Mouse (Mus musculus): ENCODE results near the gene Azin2. TPM values are rescaled to one million over a fixed set of nuclear protein-coding genes. Genes with fewer than 3 reads are reported as not detected.

Gene Azin2
- total RNA-seq, 1 experiment from 2014 or later = not detected

DNA sequence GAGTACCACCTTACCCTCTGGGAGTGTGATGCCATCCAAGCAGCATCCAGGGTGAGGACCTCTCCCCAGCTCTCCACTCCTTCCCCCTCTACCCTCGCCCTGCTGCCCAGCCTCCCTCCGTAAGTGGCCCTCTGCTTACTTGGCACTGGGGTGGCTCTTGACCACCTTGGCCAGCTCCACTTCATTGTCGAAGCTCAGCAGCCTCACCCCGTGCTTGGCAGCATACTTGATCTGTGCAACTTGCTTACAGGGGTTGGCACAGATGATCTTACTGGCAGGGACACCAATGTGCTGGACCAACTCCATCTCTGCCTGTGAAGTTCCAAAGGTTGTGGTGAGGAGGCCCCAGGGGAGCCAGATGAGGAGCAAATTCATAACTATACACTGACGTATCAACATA, 11.8 kb downstream of the Azin2 start:
- ATAC-seq (ENCODE audit: extremely low read depth, insufficient number of reproducible peaks, low FRiP score, poor library complexity, severe bottlenecking) = no peak

DNA sequence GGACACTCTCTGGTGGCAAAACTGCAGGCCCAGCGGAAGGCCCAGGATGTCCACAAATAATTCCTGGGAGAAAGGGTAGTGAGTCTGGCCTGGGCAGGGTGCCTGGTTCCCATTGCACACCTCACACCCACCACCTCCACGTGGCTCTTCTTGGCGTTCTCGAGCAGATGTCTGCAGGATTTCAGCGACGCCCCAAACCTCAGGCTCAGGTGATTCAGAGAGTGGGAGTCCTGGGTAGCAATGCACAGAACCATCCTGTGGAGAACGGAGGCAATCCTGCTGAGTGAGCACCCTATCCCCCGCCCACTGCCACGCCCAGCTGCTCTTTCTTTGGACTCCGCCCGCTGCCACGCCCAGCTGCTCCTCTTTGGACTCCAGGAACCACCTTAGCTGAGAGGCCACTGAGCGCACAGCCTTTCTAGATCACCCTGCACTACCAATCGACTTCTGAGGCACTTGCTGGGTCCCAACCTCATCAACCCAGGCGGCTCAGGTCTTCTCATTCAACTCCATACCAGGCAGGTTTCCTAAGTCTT, 12.7 kb downstream of the Azin2 start:
- ATAC-seq (ENCODE audit: extremely low read depth, insufficient number of reproducible peaks, low FRiP score, poor library complexity, severe bottlenecking) = no peak

DNA sequence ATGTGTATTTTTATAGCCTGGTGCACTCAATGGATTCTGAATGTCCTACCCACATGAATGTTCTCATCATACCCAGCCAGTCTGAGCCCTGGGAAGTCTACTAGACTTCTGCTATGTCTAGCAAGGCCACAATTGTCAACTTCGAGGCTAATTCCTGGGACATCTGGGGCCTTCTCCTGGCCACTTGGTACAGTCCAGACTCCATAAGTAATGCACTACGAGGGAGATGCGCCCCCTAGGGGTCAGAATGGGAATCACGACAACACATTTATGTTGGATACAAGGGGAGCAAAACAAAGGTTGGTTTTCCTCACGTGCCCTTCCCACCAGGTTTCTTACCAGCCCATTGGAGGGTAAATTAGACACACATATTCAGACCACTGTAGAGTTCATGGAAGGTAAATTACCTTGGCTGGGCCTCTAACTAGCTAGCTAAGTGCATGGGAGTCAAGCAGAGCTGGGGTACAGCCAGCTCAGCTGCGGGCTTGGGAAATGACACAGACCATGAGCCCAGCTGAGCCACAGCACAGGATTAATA, 14.0 kb downstream of the Azin2 start:
- no peak for ATAC-seq (ENCODE audit: extremely low read depth, insufficient number of reproducible peaks, low FRiP score, poor library complexity, severe bottlenecking)

DNA sequence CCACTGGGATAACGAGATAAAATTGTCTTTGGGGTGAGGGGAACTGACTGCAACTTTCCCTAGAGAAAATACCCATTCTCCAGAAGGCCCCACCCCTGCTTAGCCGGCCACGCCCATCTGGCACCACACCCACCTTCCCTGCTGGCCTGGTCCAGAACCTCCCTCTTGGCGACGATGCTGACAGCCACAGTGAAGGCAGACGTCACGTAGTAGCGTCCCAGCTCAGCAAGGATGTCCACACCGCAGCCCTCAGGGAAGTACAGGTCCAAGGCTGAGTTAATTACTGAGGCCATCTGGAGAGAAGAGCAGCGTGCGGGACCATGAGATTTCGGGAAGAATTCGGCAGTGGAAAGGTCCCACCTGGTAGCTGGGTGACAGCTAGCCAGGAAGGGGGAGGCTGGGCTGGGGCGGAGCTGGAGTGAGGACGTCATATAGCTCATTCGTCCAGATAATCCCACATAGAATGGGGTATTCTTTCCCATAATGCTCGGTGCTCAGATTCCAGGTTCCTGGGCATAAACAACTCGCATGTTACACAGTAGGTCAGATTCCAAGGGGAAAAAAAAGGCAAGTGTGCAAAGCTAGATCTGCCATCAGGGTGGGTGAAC, 14.8 kb downstream of the Azin2 start:
- no peak for ATAC-seq (ENCODE audit: extremely low read depth, insufficient number of reproducible peaks, low FRiP score, poor library complexity, severe bottlenecking)

DNA sequence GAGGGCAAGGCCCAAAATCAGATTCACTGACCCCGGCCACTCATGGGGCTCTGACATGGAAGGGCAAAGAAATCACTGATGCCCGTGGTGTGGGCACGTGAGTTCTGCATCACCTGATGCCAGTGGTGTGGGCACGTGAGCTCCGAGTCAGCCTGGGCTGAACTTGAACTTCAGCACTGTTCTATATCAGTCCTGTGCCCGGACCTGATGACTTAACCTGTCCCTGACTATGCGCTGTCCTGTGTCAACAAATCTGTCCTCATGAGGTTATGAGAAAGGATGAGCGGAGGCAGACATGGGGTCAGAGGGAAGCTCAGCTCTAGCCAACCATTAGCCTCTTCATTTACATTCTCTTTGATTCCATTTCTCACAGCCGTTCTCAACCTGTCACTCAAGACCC, 15.5 kb downstream of the Azin2 start:
- ATAC-seq (ENCODE audit: extremely low read depth, insufficient number of reproducible peaks, low FRiP score, poor library complexity, severe bottlenecking) = no peak

DNA sequence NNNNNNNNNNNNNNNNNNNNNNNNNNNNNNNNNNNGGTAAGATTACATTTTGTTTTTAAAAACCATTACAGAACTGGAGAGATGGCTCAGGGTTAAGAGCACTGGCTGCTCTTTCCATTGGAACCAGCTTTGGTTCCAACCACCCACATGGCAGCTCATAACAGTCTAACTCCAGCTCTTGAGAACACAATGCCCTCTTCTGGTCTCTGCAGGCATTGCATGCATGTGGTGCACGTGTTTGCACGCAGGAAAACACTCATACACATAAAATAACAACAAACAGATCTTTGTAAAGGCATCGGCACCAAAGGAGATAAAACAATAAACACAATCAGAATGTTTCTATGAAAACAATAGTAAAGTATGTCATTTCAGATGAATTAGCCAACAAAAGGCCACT, 19.9 kb downstream of the Azin2 start:
- no peak for ATAC-seq (ENCODE audit: extremely low read depth, insufficient number of reproducible peaks, low FRiP score, poor library complexity, severe bottlenecking)

DNA sequence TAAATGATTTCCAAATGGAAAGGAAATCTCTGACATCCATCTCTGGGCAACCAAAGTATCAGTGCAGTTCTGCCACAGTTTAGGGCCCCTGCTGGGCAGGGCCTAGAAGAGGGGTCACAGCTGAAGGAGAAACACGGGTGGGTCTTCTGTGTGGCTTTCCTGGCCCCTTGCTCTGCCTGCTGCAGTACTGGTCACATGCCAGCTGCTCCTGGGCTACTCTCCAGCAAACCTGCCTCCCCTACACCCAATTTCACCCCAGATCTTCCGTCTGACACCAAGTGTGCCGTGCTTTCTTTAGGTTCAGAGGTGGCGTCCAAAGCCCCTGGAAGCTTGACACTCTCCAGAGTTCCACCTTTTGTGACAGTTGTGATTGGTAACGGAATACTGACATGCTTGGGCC, 26.6 kb downstream of the Azin2 start:
- ATAC-seq (ENCODE audit: extremely low read depth, insufficient number of reproducible peaks, low FRiP score, poor library complexity, severe bottlenecking) = no peak

DNA sequence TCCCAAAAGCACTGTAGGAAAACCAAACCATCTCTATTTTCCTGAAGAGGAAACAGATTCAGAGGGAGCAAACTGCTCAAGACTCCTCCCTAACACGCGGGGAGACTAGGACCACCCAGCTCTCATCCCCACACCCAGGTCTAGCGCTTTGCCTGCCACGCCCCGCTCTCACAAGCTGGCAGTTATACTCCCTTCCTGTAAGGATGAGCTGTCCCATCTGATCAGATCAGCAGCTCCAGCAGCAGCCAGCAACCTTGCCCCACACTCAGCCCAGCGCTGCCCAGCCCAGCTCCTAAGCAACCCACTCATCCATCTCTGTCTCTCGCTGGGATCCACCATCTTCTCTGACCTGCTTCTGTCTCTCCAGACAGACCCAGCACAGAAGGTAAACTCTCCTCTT, 29.5 kb downstream of the Azin2 start:
- no peak for ATAC-seq (ENCODE audit: extremely low read depth, insufficient number of reproducible peaks, low FRiP score, poor library complexity, severe bottlenecking)

DNA sequence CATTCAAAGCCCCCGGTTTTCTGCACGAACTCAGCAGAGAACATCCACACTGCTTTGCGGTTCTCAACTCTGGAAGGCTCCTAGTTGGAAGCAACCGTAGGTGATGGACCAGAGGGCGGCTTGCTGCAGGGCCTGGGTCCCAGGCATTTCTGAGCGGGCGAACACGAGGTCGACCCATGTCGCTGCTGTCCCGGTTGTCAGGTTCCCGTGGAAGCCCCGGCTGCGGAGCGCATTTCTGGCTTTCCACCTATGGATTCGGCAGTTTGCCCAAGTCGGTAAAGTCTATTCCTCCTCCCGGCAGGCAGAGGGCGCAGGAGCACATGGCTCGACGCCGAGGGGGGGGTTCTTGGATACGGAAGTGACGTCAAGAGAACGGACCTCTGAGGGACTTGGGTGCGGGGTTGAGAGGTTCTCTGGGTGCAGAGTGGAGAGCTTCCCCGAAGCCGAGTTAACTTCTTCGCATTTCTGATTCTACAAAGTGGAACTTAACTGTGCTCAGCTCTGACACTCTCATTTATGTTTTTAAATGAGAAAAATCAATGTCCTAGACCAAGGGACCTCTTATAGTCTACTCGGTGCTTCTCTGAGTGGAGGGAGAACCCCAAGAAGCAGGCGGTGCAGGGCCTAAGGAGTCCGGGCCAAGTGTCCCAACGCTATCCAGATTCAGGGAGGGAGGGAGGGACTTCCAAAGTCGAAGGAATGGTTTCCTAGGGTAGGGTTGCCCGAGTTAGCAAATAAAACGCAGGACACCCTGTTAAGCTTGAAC, 37.2 kb downstream of the Azin2 start:
- ATAC-seq (ENCODE audit: extremely low read depth, insufficient number of reproducible peaks, low FRiP score, poor library complexity, severe bottlenecking) = peak; percentile 88

DNA sequence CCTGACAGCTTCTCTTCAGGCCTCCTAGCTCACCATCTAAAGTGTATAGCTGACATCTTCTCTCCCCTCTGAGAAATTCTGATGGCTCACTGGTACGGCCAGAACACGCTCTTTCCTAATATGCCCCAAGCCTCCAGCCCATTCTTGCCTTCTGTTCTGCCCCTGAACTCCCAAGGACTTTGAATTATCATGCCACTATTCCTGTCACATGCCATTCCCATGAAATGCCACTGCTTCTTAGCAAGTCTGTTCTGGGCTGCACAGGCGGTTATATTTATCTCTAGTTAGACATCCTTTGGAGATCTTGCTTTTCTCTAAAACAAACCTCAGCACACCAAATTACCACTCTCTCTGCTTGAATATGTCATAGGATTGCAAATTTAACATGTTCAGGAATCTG, 38.6 kb downstream of the Azin2 start:
- no peak for ATAC-seq (ENCODE audit: extremely low read depth, insufficient number of reproducible peaks, low FRiP score, poor library complexity, severe bottlenecking)

DNA sequence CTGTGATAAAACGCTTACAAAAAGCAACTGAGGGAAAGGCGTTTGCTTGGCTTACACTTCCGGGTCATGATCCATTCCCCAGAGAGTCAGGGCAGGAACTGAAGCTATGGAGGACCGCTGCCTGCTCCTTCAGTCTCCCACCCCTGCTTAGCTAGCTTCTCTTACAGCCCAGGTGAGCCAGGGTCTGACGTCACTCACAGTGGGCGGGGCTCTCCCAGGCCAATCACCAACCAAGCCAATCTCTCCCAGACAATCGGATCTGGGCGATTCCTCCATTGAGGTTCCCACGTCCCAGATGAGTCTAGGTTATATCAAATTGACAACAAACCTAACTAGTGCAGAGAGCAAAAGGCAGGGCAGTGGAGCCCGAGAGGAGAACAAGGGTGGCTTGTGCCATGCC, 43.1 kb downstream of the Azin2 start:
- ATAC-seq (ENCODE audit: extremely low read depth, insufficient number of reproducible peaks, low FRiP score, poor library complexity, severe bottlenecking) = no peak

DNA sequence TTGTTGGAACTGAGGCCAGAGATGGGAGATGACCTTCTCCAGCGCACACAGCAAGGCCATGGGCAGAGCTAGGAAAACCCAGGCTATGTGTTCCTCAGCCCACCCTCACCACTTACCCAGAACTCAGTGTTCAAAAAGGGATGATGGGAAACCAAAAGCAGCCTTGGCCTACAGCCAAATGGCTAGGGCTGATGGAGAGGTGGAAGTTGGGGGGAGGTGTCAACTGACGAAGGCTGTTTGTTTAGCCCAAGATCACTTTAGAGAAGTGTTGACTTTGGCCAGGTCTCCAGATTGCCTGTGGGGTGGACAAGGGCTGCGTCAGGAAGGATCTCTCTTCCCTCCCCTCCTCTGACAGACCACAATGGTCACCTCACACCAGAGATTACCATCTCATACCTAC, 44.1 kb downstream of the Azin2 start:
- no peak for ATAC-seq (ENCODE audit: extremely low read depth, insufficient number of reproducible peaks, low FRiP score, poor library complexity, severe bottlenecking)

DNA sequence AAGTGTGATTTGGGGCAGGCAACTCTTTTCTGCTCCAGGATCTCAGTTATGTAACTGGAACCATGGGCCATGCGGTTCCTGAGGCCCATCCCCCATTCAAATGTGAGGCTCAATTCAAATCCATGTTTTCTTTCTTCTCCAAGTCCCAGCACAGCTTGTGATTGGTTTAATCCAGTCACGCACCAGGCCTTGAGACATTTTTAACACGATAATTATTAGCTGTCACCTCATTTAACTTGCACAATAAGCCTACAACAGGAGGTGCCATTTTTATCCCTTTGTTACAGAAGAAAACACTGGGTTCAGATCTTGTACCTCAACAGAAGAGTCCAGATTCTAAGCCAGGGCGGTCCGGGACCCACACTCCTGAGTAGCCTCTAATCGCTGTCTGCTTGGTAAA, 44.5 kb downstream of the Azin2 start:
- no peak for ATAC-seq (ENCODE audit: extremely low read depth, insufficient number of reproducible peaks, low FRiP score, poor library complexity, severe bottlenecking)

DNA sequence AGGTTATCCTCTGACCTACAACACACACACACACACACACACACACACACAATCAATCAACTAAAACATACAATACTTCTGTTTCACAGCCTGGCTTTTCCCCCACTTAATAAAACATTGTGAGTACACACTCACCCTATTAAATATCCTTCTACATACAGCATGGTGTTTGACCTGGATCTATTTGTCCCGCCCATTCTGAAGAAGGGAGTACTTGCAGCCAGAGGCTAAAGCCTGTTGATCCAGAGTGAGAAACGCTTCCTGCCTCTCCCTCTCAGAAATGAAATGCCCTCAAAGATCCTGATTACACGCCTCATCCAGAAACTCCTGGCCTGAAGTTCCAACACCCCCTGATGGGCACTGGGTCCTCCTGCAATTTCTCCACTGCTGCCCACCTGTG, 45.1 kb downstream of the Azin2 start:
- no peak for ATAC-seq (ENCODE audit: extremely low read depth, insufficient number of reproducible peaks, low FRiP score, poor library complexity, severe bottlenecking)

DNA sequence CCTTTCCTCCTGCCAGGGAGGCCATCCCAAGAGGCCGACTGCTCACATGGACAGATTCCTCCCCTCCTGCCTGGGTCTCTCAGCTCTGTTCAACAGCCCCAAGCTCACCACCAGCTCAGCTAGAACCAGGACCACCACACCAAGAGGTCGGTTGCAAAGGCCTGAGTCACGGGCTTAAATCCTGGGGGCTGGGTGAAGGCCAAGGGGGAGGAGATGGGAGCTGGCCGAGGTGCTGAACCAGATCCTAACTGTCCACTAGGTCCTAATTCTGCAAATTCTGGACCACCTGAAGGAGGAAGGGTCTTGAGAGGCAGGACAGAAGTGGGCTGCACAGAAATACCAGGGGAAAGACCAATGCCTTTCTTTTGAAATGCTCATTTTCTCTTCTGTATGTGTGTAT, 48.4 kb downstream of the Azin2 start:
- no peak for ATAC-seq (ENCODE audit: extremely low read depth, insufficient number of reproducible peaks, low FRiP score, poor library complexity, severe bottlenecking)

DNA sequence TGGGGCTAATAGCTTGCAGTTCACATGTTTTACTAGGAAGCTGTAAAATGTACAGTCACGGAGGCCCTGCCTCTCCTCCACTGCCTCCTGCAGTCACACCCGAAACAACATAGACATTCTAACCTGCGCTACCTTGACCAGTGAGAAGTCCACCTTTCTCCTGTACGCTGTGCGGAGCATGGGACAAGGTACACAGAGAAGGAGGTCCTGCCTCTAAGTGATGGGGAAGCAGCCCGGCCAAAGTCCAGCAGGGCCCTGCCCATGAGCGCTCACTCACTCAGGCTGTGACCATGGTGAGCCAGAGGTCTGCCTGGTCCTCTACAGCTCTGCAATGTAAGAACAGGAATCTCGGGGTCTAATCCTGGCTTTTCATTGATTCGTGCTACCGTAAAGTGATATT, 50.2 kb downstream of the Azin2 start:
- no peak for ATAC-seq (ENCODE audit: extremely low read depth, insufficient number of reproducible peaks, low FRiP score, poor library complexity, severe bottlenecking)

DNA sequence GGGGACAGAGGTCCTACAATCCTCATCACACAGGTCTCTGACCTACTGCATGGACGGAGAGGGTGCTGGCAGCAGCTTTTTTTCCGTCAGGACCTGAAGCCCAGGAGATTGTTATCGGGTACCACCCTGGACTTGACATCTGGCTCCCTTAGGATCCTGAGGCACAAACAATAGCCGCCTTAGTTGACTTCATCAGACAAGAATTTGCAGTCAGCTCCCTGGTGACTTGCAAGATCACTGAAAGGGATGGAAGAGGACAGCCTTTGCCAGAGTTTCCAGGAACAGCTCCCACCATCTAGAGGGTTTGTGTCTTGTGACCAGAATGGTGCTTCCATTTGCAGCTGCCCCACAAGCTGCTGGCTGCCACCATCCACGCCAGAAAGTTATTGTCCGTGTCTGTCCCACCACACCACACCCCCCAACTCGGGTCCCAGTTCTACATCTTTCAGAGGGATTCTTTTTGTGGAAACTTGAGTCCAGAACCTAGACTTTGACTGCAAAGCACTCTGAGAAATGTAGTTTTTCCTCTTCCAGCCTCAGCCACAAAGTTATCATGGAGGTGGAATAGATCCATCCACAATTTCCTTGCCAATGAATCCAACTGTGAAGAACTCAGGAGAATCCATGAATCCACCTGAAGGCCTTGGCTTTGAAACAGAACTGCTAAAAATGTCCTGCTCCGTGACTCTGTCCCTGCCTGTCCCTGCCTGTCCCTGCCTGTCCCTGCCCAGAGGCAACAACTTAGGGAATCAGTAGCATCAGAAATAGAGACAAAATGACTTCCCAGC, 51.8 kb downstream of the Azin2 start:
- no peak for ATAC-seq (ENCODE audit: extremely low read depth, insufficient number of reproducible peaks, low FRiP score, poor library complexity, severe bottlenecking)

DNA sequence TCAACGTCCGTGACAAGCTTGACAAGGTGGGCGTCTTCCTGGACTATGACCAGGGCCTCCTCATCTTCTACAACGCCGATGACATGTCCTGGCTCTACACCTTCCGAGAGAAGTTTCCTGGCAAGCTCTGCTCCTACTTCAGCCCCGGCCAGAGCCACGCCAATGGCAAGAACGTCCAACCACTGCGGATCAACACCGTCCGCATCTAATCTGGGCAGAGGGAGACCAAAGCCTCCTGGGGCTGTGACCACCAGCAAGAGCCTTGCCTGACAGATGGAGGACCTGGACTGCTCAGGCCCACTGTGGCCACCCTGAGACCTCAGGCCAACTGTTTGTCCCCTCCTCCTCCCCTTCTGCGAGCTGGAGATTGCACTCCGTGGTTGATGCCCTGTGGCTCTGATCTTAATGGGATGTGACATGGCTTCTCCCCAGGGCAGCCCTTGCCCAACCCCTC, 52.8 kb downstream of the Azin2 start:
- no peak for ATAC-seq (ENCODE audit: extremely low read depth, insufficient number of reproducible peaks, low FRiP score, poor library complexity, severe bottlenecking)

DNA sequence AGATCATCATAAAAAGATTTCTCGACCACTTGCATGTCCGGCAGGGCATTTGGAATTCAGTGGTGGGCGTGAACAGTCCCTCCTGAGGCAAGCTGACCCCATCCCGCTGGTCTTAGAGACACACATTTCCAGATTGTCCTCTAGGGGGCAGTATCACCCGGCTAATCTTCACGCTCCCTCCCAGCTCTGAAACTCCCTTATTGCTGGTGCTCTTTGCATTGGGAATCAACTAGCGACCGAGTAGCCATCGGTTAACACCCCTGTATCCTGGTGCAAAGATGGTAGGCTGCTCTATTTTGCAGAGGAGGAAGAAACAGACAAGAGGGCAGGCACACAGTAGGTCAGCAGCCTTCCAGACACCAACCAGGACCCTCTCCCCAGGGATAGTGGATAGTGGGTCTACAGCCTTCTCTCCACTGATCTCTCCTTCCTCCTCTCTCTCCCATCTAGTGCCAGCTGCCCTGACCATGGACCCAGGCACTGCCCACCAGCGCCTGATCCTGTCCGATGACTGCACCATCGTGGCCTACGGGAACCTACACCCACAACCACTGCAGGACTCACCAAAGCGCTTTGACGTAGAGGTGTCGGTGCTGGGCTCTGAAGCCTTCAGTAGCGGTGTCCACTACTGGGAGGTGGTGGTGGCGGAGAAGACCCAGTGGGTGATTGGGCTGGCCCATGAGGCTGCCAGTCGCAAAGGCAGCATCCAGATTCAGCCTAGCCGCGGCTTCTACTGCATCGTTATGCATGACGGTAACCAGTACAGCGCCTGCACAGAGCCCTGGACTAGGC, 53.5 kb downstream of the Azin2 start:
- ATAC-seq (ENCODE audit: extremely low read depth, insufficient number of reproducible peaks, low FRiP score, poor library complexity, severe bottlenecking) = no peak
